7 mouse cellular contexts compared by ENCODE assay signal in the genomic region with DNA sequence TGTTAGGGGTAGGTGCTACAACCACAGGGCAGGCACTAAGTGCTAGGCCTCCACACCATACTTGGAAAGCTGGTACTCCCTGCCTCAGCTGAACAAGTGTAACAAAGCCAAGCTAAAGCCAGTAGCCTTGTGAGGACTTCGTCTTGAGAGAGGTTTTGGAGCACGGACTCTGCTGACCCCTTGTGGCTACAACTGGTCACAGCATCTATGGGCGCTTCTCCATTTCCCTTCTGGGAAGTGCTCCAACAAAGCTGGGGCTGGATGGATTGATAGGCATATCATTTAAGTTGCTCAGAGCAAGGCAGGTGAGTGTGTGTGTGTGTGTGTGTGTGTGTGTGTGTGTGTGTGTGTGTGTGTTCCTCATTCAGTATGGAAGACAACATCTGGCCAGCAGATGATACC. TPM values are rescaled to one million over a fixed set of nuclear protein-coding genes. Genes with fewer than 3 reads are reported as not detected.
DNase-seq lines count a peak whose midpoint lies in the region; ATAC-seq lines count a peak whose summit lies in the region.

No protein-coding gene starts in this region.

- no peaks in the 10 kb centered on the region for H3K27me3 ChIP-seq in intestine, embryonic 15.5 days (replicated peaks)
- no peaks in the 10 kb centered on the region for H3K27me3 ChIP-seq in midbrain, embryonic 13.5 days

- no peak overlapping the region for H3K27ac ChIP-seq in intestine, embryonic 15.5 days
- peak overlapping the region; percentile 74 for H3K27ac ChIP-seq in midbrain, embryonic 13.5 days

- peak; percentile 85 to 96 for DNase-seq in adrenal gland, adult (ENCODE audit: inconsistent age in 2 of 2, low spot score in 1 of 2)
- DNase-seq in embryo, embryonic 10 days (ENCODE audit: low spot score): peak; percentile 93
- peak; percentile 81 for DNase-seq in gastrocnemius, postnatal 14 days
- peak; percentile 80 to 85 for DNase-seq in left cerebral cortex, postnatal 36 days (ENCODE audit: low spot score in 2 of 2)
- DNase-seq in spleen, adult 12 weeks (ENCODE audit: low spot score): peak; percentile 73

- H3K9ac ChIP-seq in intestine, embryonic 15.5 days: no peak overlapping the region
- H3K9ac ChIP-seq in midbrain, embryonic 13.5 days (replicated peaks): peak overlapping the region; percentile 11; the same call in 1 of the 2 replicates

- no peaks in the 10 kb centered on the region for H3K4me1 ChIP-seq in intestine, embryonic 15.5 days (replicated peaks)
- peaks cover 20% of the 10 kb centered on the region for H3K4me1 ChIP-seq in midbrain, embryonic 13.5 days (replicated peaks)

- under 1% methylated on average over 3 of the region's 3 CpGs for WGBS in intestine, embryonic 15.5 days
- WGBS in midbrain, embryonic 13.5 days: 0% methylated on average over 3 of the region's 3 CpGs

- H3K36me3 ChIP-seq in intestine, embryonic 15.5 days: peaks cover 6% of the 10 kb centered on the region; the same call in 1 of the 2 replicates
- H3K36me3 ChIP-seq in midbrain, embryonic 13.5 days: peaks cover 40% of the 10 kb centered on the region

- intact Hi-C loops in gastrocnemius, postnatal 14 days (cut with DNase I; ENCODE audit: low total_unique reads): loop anchor here (2.0 kb wide), 1 partner anchor 41 kb away; no protein-coding TSS in a partner anchor
- intact Hi-C loops in left cerebral cortex, postnatal 36 days (cut with DNase I): loop anchor here (1.0 to 10.0 kb wide), 4 partner anchors 44 to 234 kb away; no protein-coding TSS in a partner anchor

- H3K4me2 ChIP-seq in intestine, embryonic 15.5 days (replicated peaks): no peak overlapping the region
- H3K4me2 ChIP-seq in midbrain, embryonic 13.5 days (replicated peaks): no peak overlapping the region

- ATAC-seq in intestine, embryonic 15.5 days: peak; percentile 52
- ATAC-seq in midbrain, embryonic 13.5 days: peak; percentile 81

- H3K9me3 ChIP-seq in intestine, embryonic 15.5 days: no peaks in the 10 kb centered on the region
- H3K9me3 ChIP-seq in midbrain, embryonic 13.5 days: no peaks in the 10 kb centered on the region

- H3K4me3 ChIP-seq in intestine, embryonic 15.5 days (replicated peaks): no peak overlapping the region
- no peak overlapping the region for H3K4me3 ChIP-seq in midbrain, embryonic 13.5 days (replicated peaks)

RNA-seq across cellular contexts. Expression of gene Tmcc2, which starts 35.2 kb away (rescaled TPM):
- total RNA-seq in gastrocnemius, postnatal 14 days (2021): 10 to 100 TPM; 19.4 to 22.9 TPM
- 11.4 and 15.5 TPM in 2 replicates for polyA plus RNA-seq in intestine, embryonic 15.5 days (2015; fragmentation: Nextera tagmentation; extraction: Ambion mirVana)
- 100 to 1,000 TPM; 171 to 173 TPM for total RNA-seq in left cerebral cortex, postnatal 36 days (2021)
- polyA plus RNA-seq in midbrain, embryonic 13.5 days (2015; fragmentation: Nextera tagmentation; extraction: Ambion mirVana): 21.0 and 26.1 TPM in 2 replicates

RNA-seq across cellular contexts. Expression of gene Nuak2, which starts 39.9 kb away (rescaled TPM):
- total RNA-seq in gastrocnemius, postnatal 14 days (2021): 1 to 10 TPM; 1.1 to 1.5 TPM
- polyA plus RNA-seq in intestine, embryonic 15.5 days (2015; fragmentation: Nextera tagmentation; extraction: Ambion mirVana): 4.7 and 5.5 TPM in 2 replicates
- total RNA-seq in left cerebral cortex, postnatal 36 days (2021): 1 to 10 TPM in 1 of 2 experiments, under 1 TPM in 1; 0.62 to 1.6 TPM
- polyA plus RNA-seq in midbrain, embryonic 13.5 days (2015; fragmentation: Nextera tagmentation; extraction: Ambion mirVana): 53.5 and 56.3 TPM in 2 replicates

RNA-seq across cellular contexts. Expression of gene Klhdc8a, which starts 57.4 kb away (rescaled TPM):
- total RNA-seq in gastrocnemius, postnatal 14 days (2021): under 1 TPM; 0.39 to 0.42 TPM
- polyA plus RNA-seq in intestine, embryonic 15.5 days (2015; fragmentation: Nextera tagmentation; extraction: Ambion mirVana): 0.23 and 0.49 TPM in 2 replicates
- total RNA-seq in left cerebral cortex, postnatal 36 days (2021): 10 to 100 TPM; 11.0 to 13.6 TPM
- polyA plus RNA-seq in midbrain, embryonic 13.5 days (2015; fragmentation: Nextera tagmentation; extraction: Ambion mirVana): 6.3 and 6.7 TPM in 2 replicates

Comparison
In these comparisons a context has a peak if more than half of its experiments do, and no peak if none do; other contexts are left out.
1. RNA of gene Tmcc2, which starts 35.2 kb away (total RNA-seq): 171 to 173 TPM in left cerebral cortex, postnatal 36 days; 19.4 to 22.9 TPM in gastrocnemius, postnatal 14 days; every median in the first group is over 4 times any median in the second.
2. RNA of gene Klhdc8a, which starts 57.4 kb away (total RNA-seq): 11.0 to 13.6 TPM in left cerebral cortex, postnatal 36 days; 0.39 to 0.42 TPM in gastrocnemius, postnatal 14 days; every median in the first group is over 4 times any median in the second.
3. Peak in every context shown above with its lines, with median percentiles within 50 percentile points of each other: DNase-seq.